Mouse (Mus musculus): ENCODE results near the gene Sept3.

Sept3 gene

DNA sequence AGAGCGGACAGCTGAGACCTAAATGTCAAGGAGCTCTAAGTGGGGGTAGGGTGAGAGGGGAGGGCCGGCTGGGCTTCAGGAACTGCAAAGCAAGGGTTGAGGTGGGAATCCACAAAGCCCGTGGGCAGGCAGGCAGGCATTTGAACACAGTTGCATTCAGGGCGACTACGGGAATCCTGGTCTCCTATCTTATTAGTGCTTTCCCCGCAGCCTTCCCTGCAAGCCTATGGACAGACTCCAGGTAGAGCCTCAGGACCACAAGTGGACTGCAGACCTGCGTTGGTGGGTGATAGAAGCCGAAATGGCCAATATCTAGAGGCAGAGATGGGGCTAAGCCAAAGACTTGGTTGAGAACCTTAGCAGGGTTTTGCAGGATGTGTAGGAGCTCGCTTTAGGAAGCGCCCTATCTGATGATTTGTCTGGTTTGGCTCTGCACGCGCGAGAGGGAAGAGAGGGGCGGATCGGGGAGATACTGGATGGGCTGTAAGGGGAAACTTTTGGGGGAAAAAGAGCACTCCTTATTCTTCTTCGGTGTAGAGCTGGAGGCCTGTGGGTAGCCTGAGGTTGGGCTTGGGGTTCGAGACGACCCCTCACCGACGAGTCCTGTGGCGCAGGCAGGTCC lies 65.8 kb downstream of the Sept3 start:
- no peak for DNase-seq

GRCm38 (mm10) chr15:82341036-82341501 lies 66.4 kb downstream of the Sept3 start:
- DNase-seq: peak in 1 of 2 experiments; percentile 26

DNA sequence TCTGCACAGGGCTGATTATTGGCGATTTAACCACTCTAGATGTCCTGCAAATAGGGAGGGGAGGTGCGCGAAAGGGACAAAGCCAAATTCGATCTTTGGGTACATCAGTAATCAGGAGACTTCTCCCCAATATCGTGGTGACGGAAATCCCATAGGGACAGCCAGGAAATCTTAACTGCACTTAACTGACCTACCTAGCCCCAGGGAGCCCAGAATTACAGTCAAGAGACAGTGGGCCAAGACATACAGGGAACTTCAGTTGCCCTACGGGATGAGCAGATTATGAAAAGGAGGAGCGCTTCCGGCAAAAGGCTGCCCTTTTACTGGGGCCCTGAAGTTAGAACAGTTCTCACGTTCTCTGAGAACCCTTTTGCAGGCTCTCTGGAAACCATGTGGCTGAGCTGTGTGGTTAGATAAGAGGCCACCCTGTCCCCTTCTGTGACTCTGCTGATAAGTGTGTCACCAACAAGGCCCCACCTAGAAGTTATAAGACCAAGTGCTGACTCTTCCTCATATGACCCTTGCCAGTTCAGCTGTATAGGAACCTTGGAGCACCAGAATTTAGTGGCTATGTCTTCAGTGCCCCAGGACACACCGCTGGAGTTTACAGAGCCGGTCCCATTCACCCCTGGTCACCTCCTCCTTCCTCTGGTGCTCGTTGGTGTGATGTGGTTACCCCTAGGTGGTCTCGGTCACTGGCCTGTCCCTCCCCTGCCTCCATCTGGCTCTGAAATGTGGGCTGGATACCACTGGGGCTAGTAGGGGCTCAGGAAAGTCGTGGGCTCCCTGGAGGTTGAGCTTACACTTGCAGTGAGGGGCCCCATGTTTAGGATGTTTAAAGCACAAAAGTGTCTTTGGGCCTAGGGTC lies 67.2 kb downstream of the Sept3 start:
- no peak for DNase-seq

DNA sequence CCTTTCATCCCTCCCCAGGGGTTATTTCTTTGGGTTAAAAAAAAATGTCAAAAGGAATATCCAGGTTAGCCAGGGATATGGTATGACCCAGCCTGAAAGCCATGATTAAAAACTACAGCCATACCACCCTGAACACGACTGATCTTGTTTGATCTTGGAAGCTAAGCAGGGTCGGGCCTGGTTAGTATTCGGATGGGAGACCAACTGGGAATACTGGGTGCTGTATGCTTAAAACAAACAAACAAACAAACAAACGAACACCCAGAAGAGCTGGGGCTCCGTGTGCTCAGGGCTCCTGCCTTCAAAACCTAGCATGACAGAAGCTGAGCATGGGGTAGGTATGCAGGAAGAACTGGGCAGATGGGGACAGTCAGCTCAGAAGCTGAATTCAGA lies 67.8 kb downstream of the Sept3 start:
- DNase-seq: no peak

DNA sequence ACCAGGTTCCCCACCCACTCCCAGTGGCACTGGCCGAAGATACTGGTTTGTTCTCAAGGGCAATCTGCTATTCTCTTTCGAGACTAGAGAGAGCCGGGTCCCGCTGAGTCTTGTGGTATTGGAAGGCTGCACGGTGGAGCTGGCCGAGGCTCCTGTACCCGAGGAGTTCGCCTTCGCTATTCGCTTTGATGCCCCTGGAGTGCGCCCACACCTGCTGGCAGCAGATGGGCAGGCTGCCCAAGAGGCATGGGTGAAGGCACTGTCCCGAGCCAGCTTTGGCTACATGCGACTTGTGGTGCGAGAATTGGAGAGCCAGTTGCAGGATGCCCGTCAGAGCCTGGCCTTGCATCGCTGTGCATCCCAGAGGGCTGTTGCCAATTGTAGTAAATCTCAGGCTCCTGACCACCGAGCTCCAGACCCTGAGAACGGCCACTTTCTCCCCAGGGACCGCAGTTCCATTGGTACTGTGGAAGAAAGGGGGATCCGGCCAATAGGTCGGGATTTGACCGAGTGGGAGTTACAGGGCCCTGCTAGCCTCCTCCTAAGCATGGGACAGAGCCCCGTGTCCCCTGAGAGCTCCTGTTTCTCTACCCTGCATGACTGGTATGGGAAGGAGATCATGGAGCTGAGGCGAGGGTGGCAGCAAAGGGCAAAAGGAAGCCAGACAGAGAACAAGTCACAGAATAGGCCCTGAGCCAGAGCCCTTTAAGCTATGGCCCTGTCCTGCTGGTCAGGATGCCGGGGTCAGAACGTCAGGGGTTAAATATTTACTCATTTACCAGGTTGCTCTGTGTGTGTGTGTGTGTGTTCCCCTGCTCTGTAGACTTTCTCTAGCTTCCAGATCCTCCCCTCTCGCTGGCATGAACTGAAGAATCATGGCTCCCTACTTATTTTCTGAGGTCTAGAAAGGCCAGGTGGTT lies 68.9 kb downstream of the Sept3 start:
- DNase-seq: no peak
